Mouse (Mus musculus) neural tube, embryonic 10.5 days (tissue): Measurements from ENCODE around the gene Sun3.

Source experiments
- DNase-seq: peaks from one replicate; pipeline ENCODE4 v3.0.0-alpha.2; 2017; ENCODE audit warnings: low spot score; ENCODE audit errors: extremely low spot score

Gene Sun3

DNA sequence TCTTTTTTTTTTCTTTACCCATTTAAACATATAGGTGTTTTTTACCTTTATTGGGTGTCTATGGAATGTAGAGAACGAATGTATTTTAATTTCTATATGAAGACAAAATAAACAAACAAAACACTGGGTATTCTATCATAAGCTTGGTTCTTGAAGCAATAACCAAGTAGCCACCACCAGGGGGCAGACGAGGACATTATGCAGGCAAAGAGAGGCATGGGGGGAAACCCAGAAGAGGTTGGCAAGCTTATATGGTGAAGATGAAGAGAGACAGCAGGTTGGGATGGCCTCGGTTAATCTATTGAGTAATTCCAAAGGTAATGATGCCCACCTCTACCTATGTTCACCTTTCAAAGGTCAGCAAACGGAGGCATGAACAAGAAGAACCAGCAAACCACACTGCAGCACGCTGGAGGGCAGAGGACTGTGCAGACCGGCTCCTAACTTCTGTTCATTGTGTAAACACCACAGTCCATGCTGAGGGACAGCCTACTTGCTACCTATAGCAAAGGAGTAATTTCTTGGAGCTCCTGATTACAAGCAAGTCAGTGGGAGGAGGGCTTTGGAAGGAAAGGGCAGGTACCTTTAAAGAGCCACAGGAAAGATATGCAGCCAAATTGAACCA is 65.4 kb downstream of the Sun3 start:
- DNase-seq: peak; percentile 72

DNA sequence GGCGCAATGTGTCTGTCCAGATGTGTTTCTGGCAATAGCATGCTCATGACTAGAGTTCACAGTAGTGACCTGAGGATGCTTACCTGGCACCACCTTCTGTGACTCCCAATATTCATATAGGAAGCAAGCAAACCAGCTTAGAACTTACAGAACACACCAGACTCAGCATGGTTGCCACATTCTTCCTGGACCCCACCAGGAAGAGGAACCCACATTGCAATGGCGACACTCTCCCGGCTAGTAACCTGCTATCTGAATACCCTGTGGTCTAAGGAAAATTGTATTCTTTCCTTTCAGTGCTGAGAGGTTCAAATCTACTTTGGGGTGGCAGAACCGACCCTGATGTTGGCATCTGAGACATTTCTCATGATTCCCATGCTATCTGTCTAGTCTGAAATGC is 70.6 kb downstream of the Sun3 start:
- no peak for DNase-seq

DNA sequence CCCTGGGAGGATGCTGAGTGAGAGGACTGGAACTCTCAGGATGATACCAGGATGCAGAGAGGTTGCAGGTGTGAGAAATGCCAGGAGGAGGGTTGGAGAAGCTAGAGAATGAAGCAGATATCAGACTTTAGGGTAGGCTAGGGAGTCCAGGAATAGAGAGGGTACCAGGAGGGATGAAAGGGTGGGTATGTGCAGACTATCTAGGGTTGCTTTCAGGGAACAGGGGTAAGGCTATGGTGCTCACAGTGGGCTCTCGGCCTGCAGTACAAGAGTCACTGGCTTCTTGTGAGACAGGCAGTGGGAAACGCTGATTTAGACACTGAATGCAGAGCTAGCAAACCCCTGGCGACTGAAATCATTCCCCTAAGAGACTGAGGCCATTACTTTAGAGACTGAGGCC is 75.6 kb downstream of the Sun3 start, which contains the start of gene Pkd1l1:
Gene Pkd1l1, minus strand, starts transcription at position 101 of the 400 bp plus-strand sequence.
- no peak for DNase-seq

DNA sequence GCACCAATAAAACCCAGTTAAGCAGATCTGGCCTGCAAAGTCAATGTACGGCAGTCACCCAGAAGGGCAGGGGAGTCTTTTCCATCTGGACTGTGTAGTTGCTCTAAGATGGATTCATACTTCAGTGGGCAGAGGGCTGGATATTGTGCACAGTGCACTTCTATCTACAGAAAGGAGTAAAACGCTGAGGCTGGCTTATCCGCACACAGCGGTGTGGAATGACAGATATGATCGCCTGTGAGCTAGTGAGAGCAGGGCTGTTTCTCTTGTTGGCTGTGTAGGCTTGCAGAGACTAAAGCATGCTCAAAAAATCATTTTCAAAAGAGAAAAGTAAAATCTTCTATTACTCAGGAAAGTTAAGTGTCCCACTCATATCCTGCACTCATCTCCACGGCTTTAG is 76.7 kb downstream of the Sun3 start:
- DNase-seq: no peak

DNA sequence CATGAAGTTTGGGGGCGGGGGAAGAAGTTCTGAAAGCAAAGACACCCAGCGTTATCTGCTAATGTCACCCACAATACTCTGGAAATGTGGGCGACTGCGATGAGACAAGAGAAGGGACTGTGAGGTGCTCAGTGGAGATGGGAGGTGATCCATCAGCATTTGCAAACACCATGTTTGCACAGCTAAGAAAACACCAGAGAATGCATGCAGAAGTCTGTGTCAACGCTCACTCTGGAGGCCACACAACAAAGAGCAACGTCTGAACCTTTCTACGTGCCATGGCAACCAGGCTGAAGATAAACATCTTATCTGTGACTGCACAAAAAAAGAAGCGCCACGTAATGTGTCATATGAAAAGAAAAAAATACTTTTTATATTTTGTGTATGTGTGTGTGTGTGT is 78.3 kb downstream of the Sun3 start:
- no peak for DNase-seq

DNA sequence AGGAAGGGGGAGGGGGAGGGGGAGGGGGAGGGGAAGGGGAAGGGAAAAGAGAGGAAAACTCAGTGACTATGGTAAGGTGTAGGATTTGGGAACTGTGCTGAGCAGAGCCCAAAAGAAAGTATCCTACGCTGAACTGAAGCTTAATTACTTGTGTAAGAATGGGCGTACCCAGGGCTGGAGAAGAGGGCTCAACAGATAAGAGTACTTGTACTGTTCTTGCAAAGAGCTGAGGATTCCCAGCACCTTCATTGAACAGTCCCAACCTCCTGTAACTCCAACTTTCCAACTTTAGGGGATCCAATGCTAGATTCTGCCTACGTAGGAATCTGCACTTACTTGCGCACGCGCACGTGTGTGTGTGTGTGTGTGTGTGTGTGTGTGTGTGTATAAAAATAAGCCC is 80.7 kb downstream of the Sun3 start:
- no peak for DNase-seq
